Mouse (Mus musculus) lung, postnatal 0 days (tissue): ENCODE measurements at regions not wholly inside any gene's neighbourhood (a gene's known extent, or its start where the extent isn't known, plus 50 kb on each side); places are given as distances from the start of the nearest gene placed in this dataset.

ENCODE experiments used
- CTCF ChIP-seq: IDR thresholded peaks from 2 replicates; pipeline ENCODE4 v1.5.1; 2016; ENCODE audit warnings: antibody characterized with exemption, mild to moderate bottlenecking
- EP300 ChIP-seq: IDR thresholded peaks from 2 replicates; pipeline ENCODE4 v1.6.1; 2016; ENCODE audit warnings: antibody characterized with exemption, mild to moderate bottlenecking, control low read depth

DNA sequence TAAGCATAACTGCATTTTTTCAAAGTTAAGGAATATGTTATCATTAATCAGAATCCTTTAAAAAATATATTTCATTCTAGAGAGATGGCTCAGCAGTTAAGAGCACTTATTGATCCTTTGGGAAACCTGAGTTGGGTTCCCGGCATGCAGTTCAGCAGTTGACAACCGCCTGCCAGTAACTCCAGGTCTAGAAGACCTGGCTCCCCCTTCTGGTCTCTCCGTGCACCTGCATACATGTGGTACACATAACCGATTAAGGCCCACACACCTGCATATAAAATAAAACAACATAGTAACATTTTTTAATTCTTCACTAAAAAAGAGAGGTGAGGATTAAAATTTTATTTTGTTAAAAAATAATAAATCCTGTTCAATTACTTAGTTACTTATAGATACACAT is 89.7 kb upstream of the Hmga2 start:
- TF ChIP-seq CTCF (no peak), EP300 (no peak)
